Mouse (Mus musculus) thymus, adult 2 months (tissue): ENCODE measurements around the gene Cyp4x1. TPM values are rescaled to one million over a fixed set of nuclear protein-coding genes. Genes with fewer than 3 reads are reported as not detected.

Experiments used
- DNase-seq: peaks from one replicate; pipeline ENCODE4 v3.0.0; 2021
- H3K27ac ChIP-seq: fragments of 200-500 bp; 2 replicates; pipeline ENCODE4 v1.5.1; 2012; ENCODE audit warnings: low read length, control low read depth; ENCODE audit not compliant: control insufficient read depth, insufficient read depth
- H3K27me3 ChIP-seq: fragments of 200-500 bp; 2 replicates; pipeline ENCODE4 v1.6.1; 2012; ENCODE audit warnings: mild to moderate bottlenecking, low read length, moderate library complexity, mixed read lengths; ENCODE audit not compliant: control insufficient read depth, insufficient read depth
- H3K36me3 ChIP-seq: fragments of 200-500 bp; 2 replicates; pipeline ENCODE4 v1.6.1; 2012; ENCODE audit warnings: mild to moderate bottlenecking, low read length, moderate library complexity; ENCODE audit not compliant: control insufficient read depth, insufficient read depth
- H3K4me1 ChIP-seq: fragments of 200-500 bp; replicated peaks from 2 replicates; pipeline ENCODE4 v1.6.1; 2012; ENCODE audit warnings: low read length; ENCODE audit not compliant: control insufficient read depth, insufficient read depth
- H3K4me3 ChIP-seq: fragments of 200-500 bp; 2 replicates; pipeline ENCODE4 v1.5.1; 2012; ENCODE audit warnings: mild to moderate bottlenecking, low read length, control low read depth, moderate library complexity; ENCODE audit not compliant: control insufficient read depth, insufficient read depth
- CTCF ChIP-seq: fragments of 200-500 bp; IDR thresholded peaks from 2 replicates; pipeline ENCODE4 v1.5.1; 2012; ENCODE audit warnings: mild to moderate bottlenecking, control low read depth, low read length, moderate library complexity, borderline replicate concordance; ENCODE audit not compliant: control insufficient read depth, poor library complexity, insufficient read depth; ENCODE audit errors: extremely low read depth
- POLR2A ChIP-seq: fragments of 200-500 bp; IDR thresholded peaks from 2 replicates; pipeline ENCODE4 v1.6.1; 2012; ENCODE audit warnings: mild to moderate bottlenecking, low read length, control low read depth, moderate library complexity; ENCODE audit not compliant: control insufficient read depth, poor library complexity, insufficient read depth; ENCODE audit errors: extremely low read depth
- WGBS: fragments of 180-500 bp; shearing (Covaris S2); methylation state at CpG from one replicate; pipeline ENCODE4 v1.1.7; 2018; 5-methylcytosine and 5-hydroxymethylcytosine counted together
- polyA plus RNA-seq: library from polyadenylated mRNA; depleted of rRNA; stranded (reverse); fragments of >200 nt; gene quantifications from 2 replicates; pipeline ENCODE4 v1.2.3, GENCODE M21; 2012

Gene Cyp4x1
- polyA plus RNA-seq, 1 experiment, result not detected

DNA sequence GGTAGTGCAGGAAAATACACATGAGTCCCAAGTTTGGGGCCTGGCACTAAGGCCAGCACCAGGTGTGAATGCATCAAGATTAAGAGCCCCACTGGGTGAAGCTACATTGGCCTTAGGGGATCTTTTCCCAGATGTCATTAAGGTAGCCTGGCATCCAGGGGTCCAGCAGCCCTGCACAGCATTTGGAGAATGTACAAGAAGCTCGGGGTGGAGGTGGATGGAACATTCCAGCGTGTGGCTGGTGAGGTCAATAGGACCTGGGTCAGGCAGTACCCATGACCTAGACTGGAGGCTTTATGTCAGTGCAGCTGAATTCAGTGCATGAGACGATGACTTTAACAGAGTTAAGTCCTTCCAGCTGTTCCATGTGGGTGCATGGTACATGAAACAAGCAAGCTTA is 42.3 kb downstream of the Cyp4x1 start:
- Histone ChIP-seq H3K27me3 (no peaks in the 10 kb centered on the region; the same call in 1 of the 2 replicates), H3K27ac (no peak overlapping the region), H3K4me3 (no peak overlapping the region), H3K4me1 (0 out of 2 replicates have a peak, but pooled peaks cover 4% of the 10 kb centered on the region), H3K36me3 (no peaks in the 10 kb centered on the region)
- no peak for DNase-seq
- TF ChIP-seq CTCF (no peak), POLR2A (no peak)
- WGBS, result 91% methylated on average over 3 of the region's 3 CpGs

DNA sequence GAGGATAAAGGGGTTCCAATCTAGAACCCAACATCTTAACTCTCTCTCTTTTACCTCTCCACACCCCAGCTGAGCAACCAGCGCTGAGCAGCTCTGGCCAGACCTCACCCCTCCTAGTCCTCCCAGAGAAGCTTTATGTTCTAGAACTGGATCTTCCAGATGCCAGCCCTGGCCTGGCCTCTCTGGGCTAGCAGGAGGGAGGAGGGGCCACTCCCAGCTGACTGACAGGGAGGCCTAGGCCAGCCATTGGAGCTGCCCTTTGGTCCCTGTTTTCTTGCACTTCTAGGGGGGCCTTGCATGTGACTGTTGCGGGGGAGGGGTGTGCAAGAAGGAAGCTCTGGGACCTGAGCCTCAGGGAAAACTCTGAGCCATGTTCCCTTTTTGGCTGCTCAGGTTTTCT is 43.5 kb downstream of the Cyp4x1 start:
- no peak for DNase-seq
- 85% methylated on average over 2 of the region's 2 CpGs for WGBS
- no peak for TF ChIP-seq CTCF
- no peak for TF ChIP-seq POLR2A
- Histone ChIP-seq H3K27me3 (no peaks in the 10 kb centered on the region), H3K36me3 (no peaks in the 10 kb centered on the region), H3K27ac (no peak overlapping the region), H3K4me1 (0 out of 2 replicates have a peak, but pooled peaks cover under 1% of the 10 kb centered on the region), H3K4me3 (no peak overlapping the region)

DNA sequence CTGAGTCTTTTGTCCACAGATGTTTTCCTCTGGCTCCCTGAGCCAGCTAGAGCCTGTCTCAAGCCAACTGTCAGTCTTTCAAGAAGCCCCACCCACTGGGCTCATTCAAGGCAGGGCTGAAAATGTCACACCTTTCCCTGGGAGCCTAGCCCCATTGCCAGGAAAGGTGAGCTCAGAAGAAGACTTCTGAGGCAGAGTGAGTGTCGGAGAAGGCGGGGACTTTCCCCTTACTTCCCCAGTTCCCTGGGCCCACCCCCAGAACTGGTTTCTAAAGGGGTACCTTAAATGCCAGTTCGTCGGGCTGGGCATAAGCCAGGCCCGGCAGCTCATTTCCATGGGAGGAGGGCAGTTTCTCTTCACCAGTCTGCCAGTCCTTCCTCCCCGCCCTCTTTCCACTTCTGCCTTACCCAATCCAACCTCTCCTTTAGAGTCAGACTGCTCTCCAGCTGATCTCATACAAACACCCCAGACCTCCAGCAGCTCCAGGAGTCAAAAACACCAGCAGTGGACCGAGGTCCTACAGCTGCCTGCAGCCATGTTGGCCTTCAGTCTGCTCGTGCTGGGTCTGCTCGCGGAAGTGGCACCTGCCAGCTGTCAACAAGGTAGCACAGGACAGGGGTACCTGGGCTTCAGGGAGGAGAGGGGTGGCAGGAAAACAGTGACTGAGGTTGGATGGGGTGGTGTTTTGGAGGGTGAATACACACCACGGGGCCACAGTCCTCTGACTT is 45.3 kb downstream of the Cyp4x1 start, which contains the start of gene Pdzk1ip1:
TSS of gene Pdzk1ip1 (plus strand) at position 98 of the 728 bp plus-strand sequence.
- TF ChIP-seq POLR2A, result no peak
- no peak for TF ChIP-seq CTCF
- Histone ChIP-seq H3K4me3 (no peak within 1 kb of the TSS), H3K27ac (no peak within 1 kb of the TSS), H3K27me3 (no peaks in the 10 kb centered on the region), H3K36me3 (no peaks in the 10 kb centered on the region), H3K4me1 (no peaks in the 10 kb centered on the region)
- DNase-seq, result no peak
- WGBS, result 39% methylated on average over 11 of the region's 11 CpGs

DNA sequence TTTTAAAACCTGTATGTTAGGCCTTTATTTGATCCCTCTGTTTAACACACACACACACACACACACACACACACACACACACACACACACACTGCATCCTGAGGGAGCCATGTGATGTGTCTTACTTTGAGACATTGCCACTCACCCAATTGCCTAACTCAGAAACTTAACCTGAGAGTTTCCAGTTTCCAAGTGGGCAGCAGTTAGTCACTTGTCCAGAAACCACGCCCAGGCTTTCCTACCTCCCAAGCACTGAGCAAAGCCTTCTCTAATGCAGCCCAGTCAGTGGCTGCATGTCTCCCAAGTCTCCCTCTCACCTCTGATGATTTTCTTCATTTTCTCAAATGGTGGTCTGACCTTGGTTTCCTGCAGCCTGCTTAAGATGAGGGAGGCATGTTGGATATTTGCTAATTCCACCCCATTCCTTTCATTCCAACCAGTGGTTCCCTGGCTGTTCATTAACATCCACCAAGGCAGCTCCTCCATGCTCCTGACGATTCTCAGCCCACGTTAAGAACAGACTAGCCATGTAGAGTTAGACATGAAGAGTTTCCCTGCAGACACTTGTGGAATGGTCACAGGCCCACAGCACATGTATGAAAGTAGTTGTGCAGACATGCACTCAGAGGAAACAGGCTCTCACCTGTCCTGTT is 47.2 kb downstream of the Cyp4x1 start:
- H3K27ac ChIP-seq, result no peak overlapping the region
- H3K27me3 ChIP-seq, result no peaks in the 10 kb centered on the region
- no peak for DNase-seq
- H3K4me3 ChIP-seq, result no peak overlapping the region
- TF ChIP-seq POLR2A, result no peak
- no peak for TF ChIP-seq CTCF
- no peaks in the 10 kb centered on the region for H3K36me3 ChIP-seq
- H3K4me1 ChIP-seq, result no peaks in the 10 kb centered on the region
- WGBS, result 89% methylated on average over 3 of the region's 3 CpGs

DNA sequence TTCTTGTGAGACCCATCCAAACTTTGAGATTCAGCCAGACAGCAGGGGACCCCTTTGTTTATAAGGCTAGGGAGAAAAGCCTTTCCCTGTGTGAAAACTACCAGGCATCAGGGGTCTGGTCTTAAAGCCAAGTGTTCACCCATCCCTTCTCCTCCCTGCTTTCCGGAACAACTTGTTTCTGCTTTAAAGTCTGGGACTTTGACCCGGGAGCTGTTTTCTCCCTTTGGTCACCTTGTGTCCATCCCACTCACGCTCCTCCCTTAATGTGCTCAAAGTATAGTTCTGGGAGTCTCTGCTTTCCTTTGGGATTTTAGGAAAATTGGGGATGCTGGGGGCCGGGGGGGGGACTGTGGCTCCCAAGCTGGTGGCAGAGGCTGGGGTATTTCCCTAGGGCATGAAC is 47.8 kb downstream of the Cyp4x1 start:
- Histone ChIP-seq H3K36me3 (no peaks in the 10 kb centered on the region), H3K4me1 (no peaks in the 10 kb centered on the region), H3K4me3 (no peak overlapping the region), H3K27ac (no peak overlapping the region), H3K27me3 (no peaks in the 10 kb centered on the region)
- TF ChIP-seq CTCF, result no peak
- TF ChIP-seq POLR2A, result no peak
- 88% methylated on average over 4 of the region's 4 CpGs for WGBS
- DNase-seq, result no peak

DNA sequence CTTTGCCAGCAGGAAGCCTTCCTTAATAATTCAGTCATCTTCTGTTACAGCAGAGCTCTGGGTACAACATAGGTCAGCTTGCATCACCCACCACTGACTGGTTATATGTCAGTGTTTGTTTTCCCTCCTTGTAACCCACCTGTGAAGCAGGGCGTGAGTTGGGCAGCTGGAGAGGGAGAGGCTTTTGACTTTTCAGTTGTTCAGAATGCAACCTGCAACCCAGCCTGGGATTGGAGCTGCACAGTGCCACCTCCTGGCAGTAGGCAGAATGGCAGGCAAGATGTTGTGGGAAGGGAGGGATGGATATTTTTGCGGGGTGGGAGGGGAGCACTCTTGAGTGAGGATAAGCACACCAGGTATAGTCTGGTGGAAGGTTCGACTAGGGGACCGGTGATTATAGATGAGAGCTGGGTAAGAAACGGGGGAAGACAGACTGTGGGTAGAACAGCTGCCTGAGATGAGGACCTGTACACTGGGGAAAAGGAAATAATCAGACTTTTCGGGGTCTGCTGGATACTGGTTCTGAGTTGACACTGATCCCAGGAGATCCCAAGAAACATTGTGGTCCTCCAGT is 48.5 kb downstream of the Cyp4x1 start:
- TF ChIP-seq POLR2A, result no peak
- TF ChIP-seq CTCF, result peak; percentile 90; the same call in 1 of the 2 replicates
- Histone ChIP-seq H3K27me3 (no peaks in the 10 kb centered on the region), H3K36me3 (no peaks in the 10 kb centered on the region), H3K27ac (no peak overlapping the region), H3K4me1 (no peaks in the 10 kb centered on the region), H3K4me3 (no peak overlapping the region)
- DNase-seq, result peak; percentile 64
- 22% methylated on average over 6 of the region's 6 CpGs for WGBS
